In genomic region chr10:71376014-71376413, GRCm38 (mm10) we compare ENCODE assay signal across 14 mouse cellular contexts.
"Had no signal": no experiment of that assay in that cellular context is flagged by ENCODE, and none has a peak within 500 bp of the region (broad histone marks: within the 10 kb centered on the region; RNA-seq: fewer than 3 reads in every experiment).

No protein-coding gene starts in this region.

- H3K4me1 ChIP-seq: limb, embryonic 15.5 days; liver, embryonic 15.5 days; midbrain, embryonic 15.5 days; neural tube, embryonic 13.5 days; stomach, embryonic 15.5 days had no signal

- H3K9ac ChIP-seq: hindbrain, embryonic 14.5 days; limb, embryonic 15.5 days; liver, embryonic 15.5 days; lung, embryonic 14.5 days; midbrain, embryonic 15.5 days; neural tube, embryonic 13.5 days; stomach, embryonic 15.5 days had no signal

- H3K4me2 ChIP-seq: hindbrain, embryonic 14.5 days; limb, embryonic 15.5 days; liver, embryonic 15.5 days; lung, embryonic 14.5 days; midbrain, embryonic 11.5 days; midbrain, embryonic 15.5 days; neural tube, embryonic 13.5 days; stomach, embryonic 15.5 days had no signal

- H3K27ac ChIP-seq: hindbrain, embryonic 14.5 days; kidney, postnatal 0 days; limb, embryonic 15.5 days; liver, embryonic 15.5 days; midbrain, embryonic 15.5 days; neural tube, embryonic 13.5 days; stomach, embryonic 15.5 days had no signal

- DNase-seq: kidney, adult 2 months; kidney, postnatal 4 days; lung, embryonic 14.5 days; lung, postnatal 10 days; lung, postnatal 4 days; right cerebral cortex, postnatal 14 days had no signal

- H3K27me3 ChIP-seq: limb, embryonic 15.5 days; liver, embryonic 15.5 days; midbrain, embryonic 15.5 days; neural tube, embryonic 13.5 days; stomach, embryonic 15.5 days had no signal

- H3K4me3 ChIP-seq: limb, embryonic 15.5 days; liver, embryonic 15.5 days; midbrain, embryonic 15.5 days; neural tube, embryonic 13.5 days; stomach, embryonic 15.5 days had no signal

- ATAC-seq: midbrain, embryonic 15.5 days had no signal

- H3K9me3 ChIP-seq: limb, embryonic 15.5 days; liver, embryonic 15.5 days; midbrain, embryonic 15.5 days; neural tube, embryonic 13.5 days; stomach, embryonic 15.5 days had no signal
